ENCODE assay signal across 10 mouse cellular contexts in genomic region chr19:46987646-46988045, GRCm38 (mm10). TPM values are rescaled to one million over a fixed set of nuclear protein-coding genes. Genes with fewer than 3 reads are reported as not detected.
DNase-seq lines count a peak whose midpoint lies in the region; ATAC-seq and TF ChIP-seq lines count a peak whose summit lies in the region.
"Had no signal": no experiment of that assay in that cellular context is flagged by ENCODE, and none has a peak within 500 bp of the region (broad histone marks: within the 10 kb centered on the region; RNA-seq: fewer than 3 reads in every experiment).

No protein-coding gene starts in this region.

- TF ChIP-seq CTCF in G1E (IDR thresholded peaks at IDR 0.05; ENCODE audit: low read depth, low read length), result no peak

- H3K4me2 ChIP-seq in heart, embryonic 12.5 days, result no peak overlapping the region
- H3K4me2 ChIP-seq in midbrain, embryonic 15.5 days, result no peak overlapping the region
- H3K4me2 ChIP-seq: limb, embryonic 12.5 days had no signal

- no peak overlapping the region for H3K9ac ChIP-seq in heart, embryonic 12.5 days
- H3K9ac ChIP-seq in midbrain, embryonic 15.5 days, result no peak overlapping the region
- H3K9ac ChIP-seq: limb, embryonic 12.5 days had no signal

- ATAC-seq in heart, embryonic 12.5 days (ENCODE audit: insufficient number of reproducible peaks, low FRiP score), result no peak
- no peak for ATAC-seq in G1E (ENCODE audit: extremely low read depth, insufficient number of reproducible peaks, low FRiP score, poor library complexity, severe bottlenecking)
- 0 out of 4 replicates have a peak, but pooled peaks have one; percentile 26 to 29 for ATAC-seq in hematopoietic stem cell, adult 5-6 weeks (replicated peaks in 1 of 2; ENCODE audit: insufficient read depth in 1 of 2, low FRiP score in 2 of 2, low TSS enrichment in 1 of 2, low read depth in 1 of 2, poor library complexity in 2 of 2, severe bottlenecking in 2 of 2)
- ATAC-seq in midbrain, embryonic 15.5 days (replicated peaks), result no peak
- ATAC-seq: inflammation-experienced regulatory T-cells, adult 6 months had no signal

- peaks cover 30% of the 10 kb centered on the region for H3K4me1 ChIP-seq in heart, embryonic 12.5 days (replicated peaks)
- peaks cover 84% of the 10 kb centered on the region for H3K4me1 ChIP-seq in G1E (ENCODE audit: insufficient read depth, low read depth, low read length)
- H3K4me1 ChIP-seq in midbrain, embryonic 15.5 days, result peaks cover 10% of the 10 kb centered on the region; the same call in 1 of the 2 replicates

- no peaks in the 10 kb centered on the region for H3K9me3 ChIP-seq in heart, embryonic 12.5 days (replicated peaks)
- no peaks in the 10 kb centered on the region for H3K9me3 ChIP-seq in G1E (replicated peaks)
- no peaks in the 10 kb centered on the region for H3K9me3 ChIP-seq in midbrain, embryonic 15.5 days
- H3K9me3 ChIP-seq: limb, embryonic 12.5 days had no signal

- DNase-seq in heart, adult 18-20 months, result peak; percentile 50 to 72
- no peak for DNase-seq in G1E (ENCODE audit: low spot score)
- DNase-seq in ovary, postnatal 36 days (ENCODE audit: low spot score), result no peak
- no peak for DNase-seq in retina, postnatal 1 day

- no peak overlapping the region for H3K27ac ChIP-seq in heart, embryonic 12.5 days (ENCODE audit: poor library complexity, severe bottlenecking)
- peak overlapping the region; percentile 85 for H3K27ac ChIP-seq in macrophage
- no peak overlapping the region for H3K27ac ChIP-seq in midbrain, embryonic 15.5 days
- H3K27ac ChIP-seq: limb, embryonic 12.5 days had no signal

- no peaks in the 10 kb centered on the region for H3K27me3 ChIP-seq in heart, embryonic 12.5 days (replicated peaks)
- H3K27me3 ChIP-seq in G1E (ENCODE audit: insufficient read depth, low read length), result no peaks in the 10 kb centered on the region
- no peaks in the 10 kb centered on the region for H3K27me3 ChIP-seq in midbrain, embryonic 15.5 days (replicated peaks)
- H3K27me3 ChIP-seq: limb, embryonic 12.5 days had no signal

- no peaks in the 10 kb centered on the region for H3K79me2 ChIP-seq in macrophage (ENCODE audit: inconsistent target)

- no peaks in the 10 kb centered on the region for H3K36me3 ChIP-seq in heart, embryonic 12.5 days
- H3K36me3 ChIP-seq in G1E (replicated peaks), result no peaks in the 10 kb centered on the region
- no peaks in the 10 kb centered on the region for H3K36me3 ChIP-seq in macrophage (ENCODE audit: inconsistent target)
- H3K36me3 ChIP-seq in midbrain, embryonic 15.5 days (replicated peaks), result no peaks in the 10 kb centered on the region
- H3K36me3 ChIP-seq: limb, embryonic 12.5 days had no signal

- 67% methylated on average over 6 of the region's 6 CpGs for WGBS in heart, embryonic 12.5 days
- WGBS in macrophage (ENCODE audit: missing documents), result 17% methylated on average over 6 of the region's 6 CpGs
- WGBS in midbrain, embryonic 15.5 days, result 80% methylated on average over 6 of the region's 6 CpGs

- no peak overlapping the region for H3K4me3 ChIP-seq in heart, embryonic 12.5 days
- H3K4me3 ChIP-seq in G1E (ENCODE audit: low read depth, low read length), result peak overlapping the region; percentile 60; the same call in 1 of the 2 replicates
- peak overlapping the region; percentile 14 for H3K4me3 ChIP-seq in macrophage (ENCODE audit: inconsistent target)
- H3K4me3 ChIP-seq in midbrain, embryonic 15.5 days, result no peak overlapping the region
- H3K4me3 ChIP-seq: limb, embryonic 12.5 days had no signal

RNA-seq across cellular contexts. Expression of gene Ina, which starts 26.9 kb away (rescaled TPM):
- total RNA-seq in heart, adult 18-20 months (2021), result not detected
- 0.24 and 0.86 TPM in 2 replicates for polyA plus RNA-seq in heart, embryonic 12.5 days (2016; fragmentation: Nextera tagmentation; extraction: Ambion mirVana)
- total RNA-seq in G1E (2014; fragmentation: Nextera tagmentation) (not detected in 2 replicates), G1E (2017) (0.11 and 0.12 TPM in 2 replicates)
- polyA plus RNA-seq in G1E (2012) (not detected in 2 replicates), macrophage (2018) (not detected in 3 replicates)
- total RNA-seq in hematopoietic stem cell, adult 5-6 weeks (2017), result not detected in 2 replicates
- not detected for total RNA-seq in macrophage (2018; cell fraction: chromatin; rRNA removed)
- not detected for total RNA-seq in macrophage (2018; cell fraction: cytosol; rRNA removed)
- total RNA-seq in macrophage (2018; cell fraction: nucleus; rRNA removed), result not detected
- 589 and 592 TPM in 2 replicates for polyA plus RNA-seq in midbrain, embryonic 15.5 days (2015; fragmentation: Nextera tagmentation; extraction: Ambion mirVana)
- polyA plus RNA-seq: inflammation-experienced regulatory T-cells, adult 6 months had no signal

RNA-seq across cellular contexts. Expression of gene Nt5c2, which starts 27.3 kb away (rescaled TPM):
- 10 to 100 TPM; 63.6 to 64.0 TPM for total RNA-seq in heart, adult 18-20 months (2021)
- 108 and 111 TPM in 2 replicates for polyA plus RNA-seq in heart, embryonic 12.5 days (2016; fragmentation: Nextera tagmentation; extraction: Ambion mirVana)
- 148 TPM in 2 replicates for total RNA-seq in G1E (2014; fragmentation: Nextera tagmentation)
- 136 and 158 TPM in 2 replicates for total RNA-seq in G1E (2017)
- 7.2 and 17.0 TPM in 2 replicates for polyA plus RNA-seq in G1E (2012)
- total RNA-seq in hematopoietic stem cell, adult 5-6 weeks (2017), result 93.0 and 138 TPM in 2 replicates
- total RNA-seq in macrophage (2018; cell fraction: chromatin; rRNA removed), result 100 to 1,000 TPM in 17 of 26 experiments, 10 to 100 TPM in 9; 27.4 to 302 (median 150) TPM
- 10 to 100 TPM; 27.9 to 50.7 (median 38.9) TPM for total RNA-seq in macrophage (2018; cell fraction: cytosol; rRNA removed)
- 100 to 1,000 TPM in 6 of 26 experiments, 10 to 100 TPM in 20; 22.1 to 136 (median 68.3) TPM for total RNA-seq in macrophage (2018; cell fraction: nucleus; rRNA removed)
- 37.6 to 49.9 TPM (median 47.8 TPM) in 3 replicates for polyA plus RNA-seq in macrophage (2018)
- 87.7 and 90.5 TPM in 2 replicates for polyA plus RNA-seq in midbrain, embryonic 15.5 days (2015; fragmentation: Nextera tagmentation; extraction: Ambion mirVana)

Comparison
In these comparisons a context has a peak if more than half of its experiments do, and no peak if none do; other contexts are left out.
1. DNase-seq: peak in heart, adult 18-20 months (2 of 2); none in G1E (single experiment), ovary, postnatal 36 days (single experiment) and retina, postnatal 1 day (single experiment).
2. ATAC-seq: peak in hematopoietic stem cell, adult 5-6 weeks (2 of 2); none in heart, embryonic 12.5 days (single experiment), G1E (single experiment) and midbrain, embryonic 15.5 days (single experiment).
3. H3K4me3 ChIP-seq: peak in G1E (single experiment) and macrophage (single experiment); none in heart, embryonic 12.5 days (single experiment) and midbrain, embryonic 15.5 days (single experiment).
4. RNA of gene Ina, which starts 26.9 kb away (polyA plus RNA-seq): 589 to 592 TPM in midbrain, embryonic 15.5 days; 0.24 to 0.86 TPM in heart, embryonic 12.5 days, not detected in macrophage and not detected in G1E; every median in the first group is over 100 times any median in the second.